Mouse (Mus musculus) MEL (cell line): ENCODE results near the gene Kansl1. TPM values are rescaled to one million over a fixed set of nuclear protein-coding genes. Genes with fewer than 3 reads are reported as not detected.

ENCODE experiments used
- DNase-seq: peaks from one replicate; pipeline ENCODE4 v3.0.0; 2011; ENCODE audit warnings: low read depth, low spot score
- H3K27ac ChIP-seq: 2 replicates; pipeline ENCODE4 v1.5.1; 2012; ENCODE audit warnings: low read depth, mild to moderate bottlenecking, control low read depth, low read length, moderate library complexity; ENCODE audit not compliant: control insufficient read depth
- H3K27me3 ChIP-seq, 2 experiments: fragments of 150-350 bp in 1 of 2; sonication (generic) in 1 of 2; 2 replicates each; pipeline ENCODE4 v1.6.1; 2012; ENCODE audit warnings: low read length in 2 of 2, mild to moderate bottlenecking in 2 of 2, improper control_type of control experiment in 1 of 2, moderate library complexity in 1 of 2; ENCODE audit not compliant: insufficient read depth in 2 of 2, control insufficient read depth in 1 of 2
- H3K36me3 ChIP-seq, 2 experiments: 2 replicates each; pipeline ENCODE4 v1.6.1; 2012 to 2014; ENCODE audit warnings: low read length in 2 of 2, improper control_type of control experiment in 1 of 2, inconsistent platforms in 1 of 2, mild to moderate bottlenecking in 1 of 2; ENCODE audit not compliant: insufficient read depth in 2 of 2, control insufficient read depth in 1 of 2
- H3K4me1 ChIP-seq, 2 experiments: fragments of 150-350 bp in 1 of 2; sonication (generic) in 1 of 2; 2 replicates each; pipeline ENCODE4 v1.6.1; 2012; ENCODE audit warnings: low read length in 2 of 2, improper control_type of control experiment in 1 of 2, mild to moderate bottlenecking in 1 of 2; ENCODE audit not compliant: insufficient read depth in 2 of 2, control insufficient read depth in 1 of 2
- H3K4me3 ChIP-seq, 2 experiments: fragments of 150-350 bp in 1 of 2; sonication (generic) in 1 of 2; 2 replicates each; pipeline ENCODE4 v1.5.1; 2012; ENCODE audit warnings: low read depth in 2 of 2, low read length in 2 of 2, mild to moderate bottlenecking in 2 of 2, moderate library complexity in 2 of 2, control low read depth in 1 of 2, improper control_type of control experiment in 1 of 2; ENCODE audit not compliant: control insufficient read depth in 1 of 2, insufficient read depth in 1 of 2
- H3K79me2 ChIP-seq: 2 replicates; pipeline ENCODE4 v1.6.1; 2012; ENCODE audit warnings: mild to moderate bottlenecking, low read length, moderate library complexity; ENCODE audit not compliant: control insufficient read depth, poor library complexity, insufficient read depth
- H3K9ac ChIP-seq: 2 replicates; pipeline ENCODE4 v1.6.1; 2012; ENCODE audit warnings: low read depth, mild to moderate bottlenecking, control low read depth, low read length, moderate library complexity; ENCODE audit not compliant: control insufficient read depth, poor library complexity, severe bottlenecking
- H3K9me3 ChIP-seq: fragments of 150-350 bp; sonication (generic); replicated peaks from 2 replicates; pipeline ENCODE4 v1.6.1; 2012; ENCODE audit warnings: mild to moderate bottlenecking, low read length, improper control_type of control experiment, moderate library complexity; ENCODE audit not compliant: insufficient read depth
- BHLHE40 ChIP-seq: IDR thresholded peaks from 2 replicates; pipeline ENCODE4 v1.6.1; 2012; ENCODE audit warnings: low read depth, mild to moderate bottlenecking, inconsistent platforms, low read length, improper control_type of control experiment, borderline replicate concordance
- CHD1 ChIP-seq: IDR thresholded peaks from 2 replicates; pipeline ENCODE4 v1.6.1; 2012; ENCODE audit warnings: low read depth, mild to moderate bottlenecking, inconsistent platforms, low read length, improper control_type of control experiment
- CHD2 ChIP-seq: IDR thresholded peaks from 2 replicates; pipeline ENCODE4 v1.6.1; 2011; ENCODE audit warnings: low read length, improper control_type of control experiment
- CTCF ChIP-seq, 3 experiments: IDR thresholded peaks in 2 of 3; conservative IDR thresholded peaks in 1 of 3; 2 replicates each; pipeline ENCODE4 v1.5.1; 2011 to 2012; ENCODE audit warnings: low read length in 3 of 3, low read depth in 2 of 3, mild to moderate bottlenecking in 2 of 3, improper control_type of control experiment in 1 of 3, inconsistent platforms in 1 of 3, mixed read lengths in 1 of 3, moderate library complexity in 1 of 3; ENCODE audit not compliant: control insufficient read depth in 1 of 3, insufficient read depth in 1 of 3, poor library complexity in 1 of 3, severe bottlenecking in 1 of 3
- E2F4 ChIP-seq: IDR thresholded peaks from 2 replicates; pipeline ENCODE4 v1.6.1; 2011; ENCODE audit warnings: low read depth, low read length, improper control_type of control experiment, borderline replicate concordance
- ELF1 ChIP-seq: IDR thresholded peaks from 2 replicates; pipeline ENCODE4 v1.6.1; 2014; ENCODE audit warnings: low read depth, mild to moderate bottlenecking, inconsistent platforms, low read length, improper control_type of control experiment, moderate library complexity
- EP300 ChIP-seq, 2 experiments: IDR thresholded peaks; 2 replicates each; pipeline ENCODE4 v1.6.1; 2011; ENCODE audit warnings: improper control_type of control experiment in 2 of 2, low read length in 2 of 2, low read depth in 1 of 2, mild to moderate bottlenecking in 1 of 2
- ETS1 ChIP-seq: IDR thresholded peaks from 2 replicates; pipeline ENCODE4 v1.6.1; 2012; ENCODE audit warnings: low read depth, mild to moderate bottlenecking, inconsistent platforms, low read length, improper control_type of control experiment, moderate library complexity
- GABPA ChIP-seq: IDR thresholded peaks from 2 replicates; pipeline ENCODE4 v1.6.1; 2012; ENCODE audit warnings: low read depth, mild to moderate bottlenecking, inconsistent platforms, low read length, improper control_type of control experiment, moderate library complexity
- GATA1 ChIP-seq: IDR thresholded peaks from 2 replicates; pipeline ENCODE4 v1.6.1; 2011; ENCODE audit warnings: low read depth, low read length, improper control_type of control experiment
- HCFC1 ChIP-seq: IDR thresholded peaks from 2 replicates; pipeline ENCODE4 v1.6.1; 2012; ENCODE audit warnings: low read depth, mild to moderate bottlenecking, inconsistent platforms, low read length, improper control_type of control experiment, moderate library complexity
- JUND ChIP-seq: IDR thresholded peaks from 2 replicates; pipeline ENCODE4 v1.6.1; 2011; ENCODE audit warnings: low read depth, mild to moderate bottlenecking, improper control_type of control experiment, low read length
- KAT2A ChIP-seq: conservative IDR thresholded peaks from 2 replicates; pipeline ENCODE4 v1.6.1; 2012; ENCODE audit warnings: low read depth, low read length, improper control_type of control experiment, inconsistent platforms
- MAFK ChIP-seq: IDR thresholded peaks from 2 replicates; pipeline ENCODE4 v1.6.1; 2011; ENCODE audit warnings: low read depth, mild to moderate bottlenecking, low read length, improper control_type of control experiment, borderline replicate concordance
- MAX ChIP-seq: IDR thresholded peaks from 2 replicates; pipeline ENCODE4 v1.6.1; 2011; ENCODE audit warnings: low read length, improper control_type of control experiment
- MAZ ChIP-seq: IDR thresholded peaks from 2 replicates; pipeline ENCODE4 v1.6.1; 2012; ENCODE audit warnings: low read depth, mild to moderate bottlenecking, inconsistent platforms, low read length, improper control_type of control experiment
- MEF2A ChIP-seq: IDR thresholded peaks from 2 replicates; pipeline ENCODE4 v1.6.1; 2014; ENCODE audit warnings: low read depth, mild to moderate bottlenecking, inconsistent platforms, low read length, improper control_type of control experiment; ENCODE audit not compliant: poor library complexity, insufficient replicate concordance, severe bottlenecking; ENCODE audit errors: extremely low read depth
- MXI1 ChIP-seq: IDR thresholded peaks from 2 replicates; pipeline ENCODE4 v1.6.1; 2011; ENCODE audit warnings: mild to moderate bottlenecking, low read depth, low read length, improper control_type of control experiment
- MYB ChIP-seq: IDR thresholded peaks from 2 replicates; pipeline ENCODE4 v1.6.1; 2011; ENCODE audit warnings: mild to moderate bottlenecking, low read depth, low read length, improper control_type of control experiment
- MYC ChIP-seq: IDR thresholded peaks from 2 replicates; pipeline ENCODE4 v1.6.1; 2011; ENCODE audit warnings: low read depth, mild to moderate bottlenecking, low read length, improper control_type of control experiment, moderate library complexity
- NELFE ChIP-seq: IDR thresholded peaks from 2 replicates; pipeline ENCODE4 v1.6.1; 2011; ENCODE audit warnings: low read depth, low read length, improper control_type of control experiment
- NRF1 ChIP-seq: IDR thresholded peaks from 2 replicates; pipeline ENCODE4 v1.6.1; 2014; ENCODE audit warnings: low read depth, mild to moderate bottlenecking, inconsistent platforms, low read length, improper control_type of control experiment, moderate library complexity; ENCODE audit not compliant: poor library complexity, insufficient read depth, severe bottlenecking
- POLR2A ChIP-seq, 2 experiments: IDR thresholded peaks; 2 replicates each; pipeline ENCODE4 v1.6.1; 2011 to 2012; ENCODE audit warnings: low read length in 2 of 2, mild to moderate bottlenecking in 2 of 2, control low read depth in 1 of 2, improper control_type of control experiment in 1 of 2, low read depth in 1 of 2, moderate library complexity in 1 of 2; ENCODE audit not compliant: control insufficient read depth in 1 of 2, insufficient read depth in 1 of 2, poor library complexity in 1 of 2
- POLR2AphosphoS5 ChIP-seq: IDR thresholded peaks from 2 replicates; pipeline ENCODE4 v1.6.1; 2012; ENCODE audit warnings: low read depth, borderline replicate concordance, mild to moderate bottlenecking, inconsistent platforms, low read length, moderate library complexity, mixed read lengths
- RAD21 ChIP-seq: IDR thresholded peaks from 2 replicates; pipeline ENCODE4 v1.6.1; 2011; ENCODE audit warnings: mild to moderate bottlenecking, low read depth, low read length, improper control_type of control experiment
- RCOR1 ChIP-seq: IDR thresholded peaks from 2 replicates; pipeline ENCODE4 v1.6.1; 2012; ENCODE audit warnings: low read depth, mild to moderate bottlenecking, inconsistent platforms, low read length, improper control_type of control experiment
- SIN3A ChIP-seq: IDR thresholded peaks from 2 replicates; pipeline ENCODE4 v1.6.1; 2012; ENCODE audit warnings: low read length, improper control_type of control experiment, inconsistent platforms
- SMC3 ChIP-seq: IDR thresholded peaks from 2 replicates; pipeline ENCODE4 v1.6.1; 2011; ENCODE audit warnings: low read depth, low read length, improper control_type of control experiment
- TBP ChIP-seq: IDR thresholded peaks from 2 replicates; pipeline ENCODE4 v1.8.0; 2011; ENCODE audit warnings: low read depth, low read length, improper control_type of control experiment
- TCF12 ChIP-seq: IDR thresholded peaks from 2 replicates; pipeline ENCODE4 v1.6.1; 2014; ENCODE audit warnings: low read depth, mild to moderate bottlenecking, inconsistent platforms, low read length, improper control_type of control experiment, moderate library complexity
- UBTF ChIP-seq: IDR thresholded peaks from 2 replicates; pipeline ENCODE4 v1.6.1; 2012; ENCODE audit warnings: low read depth, mild to moderate bottlenecking, inconsistent platforms, low read length, improper control_type of control experiment, moderate library complexity, borderline replicate concordance; ENCODE audit not compliant: insufficient read depth
- USF1 ChIP-seq: IDR thresholded peaks from 2 replicates; pipeline ENCODE4 v1.6.1; 2014; ENCODE audit warnings: low read depth, mild to moderate bottlenecking, inconsistent platforms, low read length, improper control_type of control experiment, moderate library complexity
- USF2 ChIP-seq, 2 experiments: IDR thresholded peaks; 2 replicates each; pipeline ENCODE4 v1.6.1; 2011 to 2012; ENCODE audit warnings: improper control_type of control experiment in 2 of 2, low read length in 2 of 2, borderline replicate concordance in 1 of 2, inconsistent platforms in 1 of 2, low read depth in 1 of 2, mild to moderate bottlenecking in 1 of 2; ENCODE audit not compliant: insufficient read depth in 1 of 2
- ZC3H11A ChIP-seq: IDR thresholded peaks from 2 replicates; pipeline ENCODE4 v1.6.1; 2012; ENCODE audit warnings: low read depth, mild to moderate bottlenecking, inconsistent platforms, low read length, improper control_type of control experiment
- ZKSCAN1 ChIP-seq: IDR thresholded peaks from 2 replicates; pipeline ENCODE4 v1.6.1; 2012; ENCODE audit warnings: low read depth, mild to moderate bottlenecking, inconsistent platforms, low read length, improper control_type of control experiment, moderate library complexity
- ZNF384 ChIP-seq: IDR thresholded peaks from 2 replicates; pipeline ENCODE4 v1.6.1; 2012; ENCODE audit warnings: low read depth, mild to moderate bottlenecking, inconsistent platforms, low read length, improper control_type of control experiment
- polyA plus RNA-seq, 2 experiments: library from polyadenylated mRNA; stranded (reverse) in 1 of 2; unstranded in 1 of 2; fragments of >175 nt in 1 of 2; fragments of >200 nt in 1 of 2; gene quantifications; 2 replicates each; pipeline versions ENCODE4 v1.2.1 to v1.2.4; 2012; ENCODE audit warnings: low replicate concordance in 2 of 2, low read depth in 1 of 2; ENCODE audit not compliant: insufficient read length in 2 of 2, insufficient read depth in 1 of 2, missing spikeins in 1 of 2
- total RNA-seq: library from RNA; depleted of rRNA; stranded (reverse); fragments of 300-350 nt; gene quantifications from 2 replicates; pipeline ENCODE4 v1.2.3, GENCODE M21; 2012

Kansl1 gene
- total and polyA plus RNA-seq, 3 experiments, result 14.9 to 76.3 (median 56.4) TPM

DNA sequence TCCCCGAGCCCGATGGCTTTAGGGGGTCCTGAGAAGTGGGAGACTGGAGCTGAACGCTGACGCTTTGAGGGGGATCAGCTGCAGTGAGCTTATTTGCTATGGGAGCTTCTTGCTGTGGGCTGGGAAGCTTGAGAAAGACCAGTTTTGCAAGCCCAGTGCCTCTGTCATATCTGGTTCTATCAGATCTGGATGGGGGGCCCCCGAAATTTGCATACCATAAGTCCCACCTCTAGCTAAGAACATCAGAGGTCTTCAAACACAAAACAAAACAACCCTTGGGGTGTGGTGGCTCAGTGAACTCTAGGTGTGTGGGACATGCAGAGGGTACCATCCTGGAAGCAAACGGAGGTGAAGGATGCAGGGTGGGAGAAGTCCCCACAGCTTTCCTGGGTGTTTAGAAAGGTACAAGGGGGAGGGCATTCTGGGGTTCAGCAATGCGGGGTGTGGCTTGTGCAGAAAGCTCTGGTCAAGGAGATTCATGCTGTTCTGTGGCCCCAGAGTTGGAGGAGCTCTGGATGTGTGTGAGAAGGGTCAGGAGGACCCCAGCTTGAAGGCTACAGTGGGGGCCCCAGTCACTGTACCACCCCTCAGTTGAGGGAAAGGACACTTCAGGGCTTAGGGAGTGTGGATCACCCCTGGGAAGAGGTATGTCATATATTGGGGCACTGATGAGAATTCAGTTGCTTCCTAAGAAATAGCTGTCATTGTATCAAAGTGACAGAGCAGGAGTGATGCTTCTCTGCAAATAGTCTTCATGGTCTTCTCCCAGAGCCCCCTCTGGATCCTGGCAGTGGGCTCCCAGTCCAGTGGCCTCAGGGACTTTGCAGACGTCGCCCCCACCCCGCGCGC is 159.1 kb downstream of the Kansl1 start:
- Histone ChIP-seq H3K4me1 (peaks cover 3 to 23% of the 10 kb centered on the region in 2 experiments; a peak in 3 of 4 replicates), H3K27ac (no peak overlapping the region), H3K79me2 (no peaks in the 10 kb centered on the region), H3K9me3 (no peaks in the 10 kb centered on the region), H3K9ac (no peak overlapping the region), H3K36me3 (peaks cover 0 to 7% of the 10 kb centered on the region in 2 experiments; a peak in 2 of 4 replicates), H3K27me3 (no peaks in the 10 kb centered on the region), H3K4me3 (no peak overlapping the region)
- DNase-seq, result peak; percentile 62
- TF ChIP-seq MAFK (no peak), KAT2A (no peak), MAX (no peak), ZC3H11A (no peak), POLR2AphosphoS5 (no peak), NRF1 (no peak), ELF1 (no peak), MXI1 (no peak), JUND (no peak), MEF2A (no peak), USF2 (IDR thresholded peaks at IDR 0.05; ENCODE audit: borderline replicate concordance in 1 of 2, insufficient read depth in 1 of 2, low read depth in 1 of 2, low read length in 2 of 2) (no peak), SIN3A (no peak), HCFC1 (no peak), MYB (no peak), CHD1 (no peak), RCOR1 (no peak), BHLHE40 (no peak), TBP (peak; percentile 94), ZKSCAN1 (no peak), GABPA (no peak), E2F4 (no peak), GATA1 (no peak), MYC (no peak), SMC3 (no peak), CTCF (IDR thresholded peaks at IDR 0.05 in 2 of 3, conservative IDR thresholded peaks at IDR 0.05 in 1 of 3; ENCODE audit: control insufficient read depth in 1 of 3, insufficient read depth in 1 of 3, low read depth in 2 of 3, low read length in 3 of 3, poor library complexity in 1 of 3, severe bottlenecking in 1 of 3) (no peak), CHD2 (no peak), NELFE (peak; percentile 46; the same call in 1 of the 2 replicates), ETS1 (0 out of 2 replicates have a peak, but pooled peaks have one; percentile 47), RAD21 (no peak), TCF12 (no peak), UBTF (no peak), EP300 (IDR thresholded peaks at IDR 0.05; ENCODE audit: low read depth in 1 of 2, low read length in 2 of 2) (no peak), MAZ (no peak), POLR2A (IDR thresholded peaks at IDR 0.05; ENCODE audit: control insufficient read depth in 1 of 2, insufficient read depth in 1 of 2, low read depth in 1 of 2, low read length in 2 of 2, poor library complexity in 1 of 2) (peak; percentile 23 to 73; a peak in 2 of 4 replicates), ZNF384 (no peak), USF1 (no peak)
